Mouse (Mus musculus): ENCODE data around the gene Emc9. TPM values are rescaled to one million over a fixed set of nuclear protein-coding genes. Genes with fewer than 3 reads are reported as not detected.

The Emc9 gene
- total and polyA plus RNA-seq, 3 experiments = 38.7 to 59.4 TPM; not detected in 1

DNA sequence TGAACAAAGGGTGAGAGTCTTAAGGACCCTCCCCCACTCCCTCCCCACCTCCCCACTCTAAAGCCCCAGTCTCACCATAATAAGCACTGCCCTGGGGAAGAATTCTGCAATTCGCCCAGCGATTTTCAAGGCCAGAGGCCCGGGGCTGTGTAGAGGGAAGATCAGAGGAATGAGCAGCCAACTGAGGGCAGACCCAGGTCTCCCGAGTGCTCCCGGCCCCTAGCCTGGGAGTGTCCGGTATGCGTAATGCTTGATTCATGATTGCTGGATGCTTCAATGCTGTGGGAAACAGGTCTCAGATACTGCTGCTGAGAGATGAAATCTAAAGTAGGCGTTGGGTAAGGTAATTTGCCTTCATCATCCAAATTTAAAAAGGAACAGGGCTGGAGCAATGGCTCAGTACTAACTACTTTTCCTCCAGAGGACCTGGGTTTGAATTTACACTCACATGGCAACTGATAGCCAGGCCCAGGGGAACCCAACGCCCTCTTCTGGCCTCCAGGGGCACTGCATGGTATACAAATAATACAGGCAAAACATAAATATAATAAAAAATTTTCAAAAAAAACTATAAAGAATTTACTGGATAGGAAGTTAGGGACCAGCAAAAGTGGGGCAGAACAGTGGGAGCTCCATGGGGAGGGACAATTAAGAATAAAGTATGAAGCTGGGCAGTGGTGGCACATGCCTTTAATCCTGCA lies 3.0 kb downstream of the Emc9 start (continued):
- peak; percentile 11; the same call in 1 of the 2 replicates for TF ChIP-seq RAD21 (IDR thresholded peaks at IDR 0.05; ENCODE audit: low read depth, low read length)
- peak; percentile 56 to 74 (median 68) for TF ChIP-seq CTCF (IDR thresholded peaks at IDR 0.05 in 2 of 3, conservative IDR thresholded peaks at IDR 0.05 in 1 of 3; ENCODE audit: control insufficient read depth in 1 of 3, insufficient read depth in 1 of 3, low read depth in 2 of 3, low read length in 3 of 3, poor library complexity in 1 of 3, severe bottlenecking in 1 of 3)
- TF ChIP-seq NRF1 (IDR thresholded peaks at IDR 0.05; ENCODE audit: insufficient read depth, low read depth, low read length, poor library complexity, severe bottlenecking) = no peak
- no peak for TF ChIP-seq E2F4 (IDR thresholded peaks at IDR 0.05; ENCODE audit: borderline replicate concordance, low read depth, low read length)
- TF ChIP-seq ZC3H11A (IDR thresholded peaks at IDR 0.05; ENCODE audit: low read depth, low read length) = no peak
- TF ChIP-seq NELFE (IDR thresholded peaks at IDR 0.05; ENCODE audit: low read depth, low read length) = no peak
- no peak for TF ChIP-seq TAL1 (IDR thresholded peaks at IDR 0.05; ENCODE audit: low read length)
- TF ChIP-seq MAX (IDR thresholded peaks at IDR 0.05; ENCODE audit: low read length) = no peak
- TF ChIP-seq MAFK (IDR thresholded peaks at IDR 0.05; ENCODE audit: borderline replicate concordance, low read depth, low read length) = no peak
- TF ChIP-seq MYC (IDR thresholded peaks at IDR 0.05; ENCODE audit: low read depth, low read length) = 0 out of 2 replicates have a peak, but pooled peaks have one; percentile 56

DNA sequence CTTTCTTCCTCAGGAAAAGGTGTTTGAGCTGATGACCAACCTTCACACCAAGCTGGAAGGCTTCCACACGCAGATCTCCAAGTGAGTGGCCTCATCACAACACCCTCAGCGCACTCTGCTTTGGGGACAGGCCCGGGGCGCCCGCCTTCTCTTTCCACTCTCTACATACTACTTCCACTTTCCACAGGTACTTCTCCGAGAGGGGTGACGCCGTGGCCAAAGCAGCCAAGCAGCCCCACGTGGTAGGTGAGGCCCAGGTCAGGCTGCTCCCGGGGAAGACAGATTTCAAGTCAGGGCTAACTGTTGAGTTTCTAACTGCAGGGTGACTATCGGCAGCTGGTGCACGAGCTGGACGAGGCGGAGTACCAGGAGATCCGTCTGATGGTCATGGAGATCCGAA lies 4.4 kb downstream of the Emc9 start:
- Histone ChIP-seq H3K27ac (ENCODE audit: control insufficient read depth, low read depth, low read length) (no peak overlapping the region), H3K4me3 (ENCODE audit: control insufficient read depth in 1 of 2, insufficient read depth in 1 of 2, low read depth in 2 of 2, low read length in 2 of 2) (no peak overlapping the region), H3K9ac (ENCODE audit: control insufficient read depth, low read depth, low read length, poor library complexity, severe bottlenecking) (no peak overlapping the region), H3K4me1 (ENCODE audit: control insufficient read depth in 1 of 2, insufficient read depth in 2 of 2, low read length in 2 of 2) (peaks cover 3 to 22% of the 10 kb centered on the region in 2 experiments), H3K36me3 (ENCODE audit: control insufficient read depth in 1 of 2, insufficient read depth in 2 of 2, low read length in 2 of 2) (peaks cover 0 to 21% of the 10 kb centered on the region in 2 experiments; a peak in 2 of 4 replicates), H3K27me3 (ENCODE audit: control insufficient read depth in 1 of 2, insufficient read depth in 2 of 2, low read length in 2 of 2) (no peaks in the 10 kb centered on the region), H3K79me2 (ENCODE audit: control insufficient read depth, insufficient read depth, low read length, poor library complexity) (peaks cover 12% of the 10 kb centered on the region), H3K9me3 (replicated peaks; ENCODE audit: insufficient read depth, low read length) (no peaks in the 10 kb centered on the region)
- TF ChIP-seq POLR2AphosphoS5 (IDR thresholded peaks at IDR 0.05; ENCODE audit: borderline replicate concordance, low read depth, low read length) (no peak), USF2 (IDR thresholded peaks at IDR 0.05; ENCODE audit: borderline replicate concordance in 1 of 2, insufficient read depth in 1 of 2, low read depth in 1 of 2, low read length in 2 of 2) (no peak), BHLHE40 (IDR thresholded peaks at IDR 0.05; ENCODE audit: borderline replicate concordance, low read depth, low read length) (no peak), EP300 (IDR thresholded peaks at IDR 0.05; ENCODE audit: low read depth in 1 of 2, low read length in 2 of 2) (no peak), ZMIZ1 (IDR thresholded peaks at IDR 0.05; ENCODE audit: low read depth, low read length) (no peak), SMC3 (IDR thresholded peaks at IDR 0.05; ENCODE audit: low read depth, low read length) (no peak), MEF2A (IDR thresholded peaks at IDR 0.05; ENCODE audit: extremely low read depth, insufficient replicate concordance, low read depth, low read length, poor library complexity, severe bottlenecking) (no peak), KAT2A (conservative IDR thresholded peaks at IDR 0.05; ENCODE audit: low read depth, low read length) (no peak), TAL1 (IDR thresholded peaks at IDR 0.05; ENCODE audit: low read length) (no peak), UBTF (IDR thresholded peaks at IDR 0.05; ENCODE audit: borderline replicate concordance, insufficient read depth, low read depth, low read length) (no peak), ELF1 (IDR thresholded peaks at IDR 0.05; ENCODE audit: low read depth, low read length) (no peak), MAX (IDR thresholded peaks at IDR 0.05; ENCODE audit: low read length) (no peak)
- no peak for DNase-seq (ENCODE audit: low read depth, low spot score)
